Mouse (Mus musculus): Measurements from ENCODE around the gene Prkce. TPM values are rescaled to one million over a fixed set of nuclear protein-coding genes. Genes with fewer than 3 reads are reported as not detected.

The Prkce gene
- polyA plus RNA-seq, 1 experiment from 2014 or later, result 9.0 TPM

GRCm38 (mm10) chr17:86364349-86365075, 196.9 kb downstream of the Prkce start:
- Histone ChIP-seq H3K4me3 (no peak overlapping the region), H3K27ac (no peak overlapping the region), H3K27me3 (no peaks in the 10 kb centered on the region), H3K9me3 (no peaks in the 10 kb centered on the region), H3K4me2 (no peak overlapping the region), H3K4me1 (peaks cover 29% of the 10 kb centered on the region), H3K36me3 (no peaks in the 10 kb centered on the region), H3K9ac (no peak overlapping the region)
- whole genome bisulfite sequencing, result 73% methylated on average over 16 of the region's 16 CpGs
- no peak for ATAC-seq (ENCODE audit: insufficient number of reproducible peaks, insufficient read depth, low FRiP score, low TSS enrichment, low read depth)

- ATAC-seq (ENCODE audit: insufficient number of reproducible peaks, insufficient read depth, low FRiP score, low TSS enrichment, low read depth), result no peak
- Histone ChIP-seq H3K27me3 (no peaks in the 10 kb centered on the region), H3K9ac (no peak overlapping the region), H3K27ac (no peak overlapping the region), H3K9me3 (no peaks in the 10 kb centered on the region), H3K4me3 (no peak overlapping the region), H3K36me3 (no peaks in the 10 kb centered on the region), H3K4me2 (no peak overlapping the region), H3K4me1 (peaks cover 50% of the 10 kb centered on the region)
- WGBS, result 57% methylated on average over 10 of the region's 10 CpGs
Observed at GRCm38 (mm10) chr17:86366919-86367318, 199.3 kb downstream of the Prkce start.

- 13% methylated on average over 7 of the region's 7 CpGs for WGBS
- Histone ChIP-seq H3K27ac (0 out of 2 replicates have a peak overlapping the region, but pooled peaks have one; percentile 5), H3K36me3 (no peaks in the 10 kb centered on the region), H3K4me2 (no peak overlapping the region), H3K4me1 (peaks cover 50% of the 10 kb centered on the region), H3K27me3 (no peaks in the 10 kb centered on the region), H3K9me3 (no peaks in the 10 kb centered on the region), H3K4me3 (no peak overlapping the region), H3K9ac (no peak overlapping the region)
- no peak for ATAC-seq (ENCODE audit: insufficient number of reproducible peaks, insufficient read depth, low FRiP score, low TSS enrichment, low read depth)
Observed at GRCm38 (mm10) chr17:86367676-86368075, 200.1 kb downstream of the Prkce start.

- WGBS, result 24% methylated on average over 8 of the region's 8 CpGs
- H3K4me2 ChIP-seq, result no peak overlapping the region
- H3K27me3 ChIP-seq, result no peaks in the 10 kb centered on the region
- peaks cover 50% of the 10 kb centered on the region for H3K4me1 ChIP-seq
- ATAC-seq (ENCODE audit: insufficient number of reproducible peaks, insufficient read depth, low FRiP score, low TSS enrichment, low read depth), result no peak
- H3K27ac ChIP-seq, result no peak overlapping the region
- H3K9me3 ChIP-seq, result no peaks in the 10 kb centered on the region
- H3K36me3 ChIP-seq, result no peaks in the 10 kb centered on the region
- no peak overlapping the region for H3K4me3 ChIP-seq
- H3K9ac ChIP-seq, result no peak overlapping the region
Observed at GRCm38 (mm10) chr17:86370106-86370742, 202.6 kb downstream of the Prkce start.

DNA sequence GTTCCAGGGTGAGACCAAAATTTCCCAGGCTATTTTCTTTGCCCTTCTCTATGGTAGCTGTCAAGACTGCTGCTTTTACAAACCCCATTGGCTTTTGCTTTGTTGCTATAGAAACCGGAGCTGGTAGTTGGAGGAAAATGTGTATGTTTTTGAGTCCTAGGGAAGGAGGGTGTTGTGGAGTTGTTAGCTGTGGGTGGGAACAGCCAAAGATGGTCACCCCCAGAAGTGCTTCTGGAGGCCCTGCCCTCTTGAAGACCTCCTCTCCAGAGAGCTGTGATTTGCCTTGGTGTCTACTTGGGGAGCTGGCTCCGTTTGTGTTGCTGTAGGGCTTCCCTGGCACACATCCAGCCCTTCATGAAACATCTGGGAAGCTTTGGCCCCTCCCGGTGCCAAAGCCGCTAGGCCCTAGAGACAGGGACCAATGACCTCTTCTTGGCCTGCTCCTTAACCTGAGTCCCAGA, 203.5 kb downstream of the Prkce start:
- no peak overlapping the region for H3K4me3 ChIP-seq
- no peak overlapping the region; the same call in 1 of the 2 replicates for H3K27ac ChIP-seq
- no peak for ATAC-seq (ENCODE audit: insufficient number of reproducible peaks, insufficient read depth, low FRiP score, low TSS enrichment, low read depth)
- H3K4me1 ChIP-seq, result peaks cover 49% of the 10 kb centered on the region
- no peak overlapping the region for H3K4me2 ChIP-seq
- no peaks in the 10 kb centered on the region for H3K27me3 ChIP-seq
- H3K9me3 ChIP-seq, result no peaks in the 10 kb centered on the region
- H3K36me3 ChIP-seq, result no peaks in the 10 kb centered on the region
- no peak overlapping the region for H3K9ac ChIP-seq
- 52% methylated on average over 4 of the region's 4 CpGs for WGBS

DNA sequence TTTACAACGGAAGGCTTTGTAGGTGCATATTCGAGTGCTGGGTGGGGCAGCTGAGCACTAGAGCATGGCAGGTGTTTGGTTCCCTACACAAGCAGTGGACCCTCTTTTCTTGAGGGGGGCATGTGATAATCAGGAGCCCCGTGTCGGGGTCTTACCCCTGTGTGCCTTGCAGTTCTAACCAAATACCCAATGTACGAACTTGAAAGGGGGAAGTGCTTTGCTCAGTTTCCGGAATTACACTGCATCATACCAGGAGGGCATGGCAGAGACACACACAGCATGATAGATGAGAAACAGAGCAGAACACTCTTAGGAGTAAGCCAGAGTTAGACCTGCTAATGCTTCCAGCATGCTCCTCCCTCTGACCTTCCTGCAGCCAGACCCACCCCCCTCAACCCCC, 208.8 kb downstream of the Prkce start:
- ATAC-seq (ENCODE audit: insufficient number of reproducible peaks, insufficient read depth, low FRiP score, low TSS enrichment, low read depth), result no peak
- 82% methylated on average over 6 of the region's 6 CpGs for WGBS

DNA sequence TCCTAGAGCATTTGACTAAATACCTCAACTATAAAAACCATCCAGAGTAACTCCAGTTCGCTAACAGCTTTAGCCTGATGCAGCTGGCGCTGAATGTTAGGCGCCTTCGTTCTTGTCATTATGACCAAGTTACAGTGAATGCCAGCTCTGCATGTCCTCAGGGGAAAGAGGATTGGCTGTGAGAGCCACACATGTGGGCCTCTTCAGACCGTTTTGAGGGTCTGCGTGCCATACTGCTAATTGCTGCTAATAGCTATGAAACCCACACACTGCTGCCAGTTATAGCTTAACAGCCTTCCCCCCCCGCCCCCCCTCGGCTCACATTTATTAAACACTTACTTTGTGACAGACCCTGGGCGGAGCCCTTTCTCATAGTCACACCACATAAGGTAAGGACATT, 210.3 kb downstream of the Prkce start:
- Histone ChIP-seq H3K4me2 (no peak overlapping the region), H3K9me3 (no peaks in the 10 kb centered on the region), H3K4me1 (peaks cover 45% of the 10 kb centered on the region), H3K9ac (no peak overlapping the region), H3K27ac (no peak overlapping the region), H3K27me3 (no peaks in the 10 kb centered on the region; the same call in 1 of the 2 replicates), H3K4me3 (no peak overlapping the region), H3K36me3 (no peaks in the 10 kb centered on the region)
- no peak for ATAC-seq (ENCODE audit: insufficient number of reproducible peaks, insufficient read depth, low FRiP score, low TSS enrichment, low read depth)
- 77% methylated on average over 9 of the region's 9 CpGs for WGBS

More for the DNA sequence above, 208.8 kb downstream of the Prkce start:
- Histone ChIP-seq H3K27ac (no peak overlapping the region), H3K4me2 (no peak overlapping the region), H3K4me1 (peaks cover 37% of the 10 kb centered on the region), H3K9ac (no peak overlapping the region), H3K9me3 (no peaks in the 10 kb centered on the region), H3K4me3 (no peak overlapping the region), H3K27me3 (no peaks in the 10 kb centered on the region; the same call in 1 of the 2 replicates), H3K36me3 (no peaks in the 10 kb centered on the region)

- Histone ChIP-seq H3K36me3 (no peaks in the 10 kb centered on the region), H3K9ac (no peak overlapping the region), H3K9me3 (no peaks in the 10 kb centered on the region), H3K4me2 (no peak overlapping the region), H3K27ac (no peak overlapping the region), H3K4me3 (no peak overlapping the region), H3K27me3 (no peaks in the 10 kb centered on the region; the same call in 1 of the 2 replicates), H3K4me1 (peaks cover 48% of the 10 kb centered on the region)
- no peak for ATAC-seq (ENCODE audit: insufficient number of reproducible peaks, insufficient read depth, low FRiP score, low TSS enrichment, low read depth)
- WGBS, result 77% methylated on average over 11 of the region's 11 CpGs
Observed at GRCm38 (mm10) chr17:86378611-86379010, 211.0 kb downstream of the Prkce start.

- Histone ChIP-seq H3K4me1 (peaks cover 54% of the 10 kb centered on the region), H3K27me3 (no peaks in the 10 kb centered on the region; the same call in 1 of the 2 replicates), H3K4me2 (peak overlapping the region; percentile 11; the same call in 1 of the 2 replicates), H3K9ac (no peak overlapping the region), H3K36me3 (no peaks in the 10 kb centered on the region), H3K9me3 (no peaks in the 10 kb centered on the region), H3K27ac (peak overlapping the region; percentile 44), H3K4me3 (no peak overlapping the region)
- 15% methylated on average over 17 of the region's 17 CpGs for WGBS
- no peak for ATAC-seq (ENCODE audit: insufficient number of reproducible peaks, insufficient read depth, low FRiP score, low TSS enrichment, low read depth)
Observed at GRCm38 (mm10) chr17:86379405-86380137, 212.0 kb downstream of the Prkce start.

DNA sequence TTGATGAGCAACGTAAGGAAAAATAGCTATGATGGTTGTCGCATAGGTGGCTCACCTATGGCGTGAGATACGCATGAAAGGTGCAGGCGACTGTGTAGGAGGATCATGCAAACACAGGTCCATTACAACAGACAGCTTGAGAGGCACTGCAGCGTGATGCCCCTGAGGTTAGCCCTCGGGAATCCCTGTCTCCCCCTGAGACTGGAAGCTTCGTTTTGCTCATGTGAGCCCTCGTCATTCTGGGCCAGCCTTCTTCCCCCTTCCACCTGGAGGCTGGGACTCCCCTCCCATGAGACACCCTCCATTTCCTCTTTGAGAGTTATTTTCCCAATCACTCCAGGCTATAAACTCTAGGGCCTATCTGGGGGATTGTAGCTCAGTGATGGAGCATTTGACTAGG, 213.9 kb downstream of the Prkce start:
- peaks cover 54% of the 10 kb centered on the region for H3K4me1 ChIP-seq
- H3K27ac ChIP-seq, result no peak overlapping the region
- no peaks in the 10 kb centered on the region; the same call in 1 of the 2 replicates for H3K27me3 ChIP-seq
- H3K9me3 ChIP-seq, result no peaks in the 10 kb centered on the region
- no peaks in the 10 kb centered on the region for H3K36me3 ChIP-seq
- H3K4me3 ChIP-seq, result no peak overlapping the region
- H3K4me2 ChIP-seq, result no peak overlapping the region
- WGBS, result 72% methylated on average over 9 of the region's 9 CpGs
- no peak for ATAC-seq (ENCODE audit: insufficient number of reproducible peaks, insufficient read depth, low FRiP score, low TSS enrichment, low read depth)
- no peak overlapping the region for H3K9ac ChIP-seq

DNA sequence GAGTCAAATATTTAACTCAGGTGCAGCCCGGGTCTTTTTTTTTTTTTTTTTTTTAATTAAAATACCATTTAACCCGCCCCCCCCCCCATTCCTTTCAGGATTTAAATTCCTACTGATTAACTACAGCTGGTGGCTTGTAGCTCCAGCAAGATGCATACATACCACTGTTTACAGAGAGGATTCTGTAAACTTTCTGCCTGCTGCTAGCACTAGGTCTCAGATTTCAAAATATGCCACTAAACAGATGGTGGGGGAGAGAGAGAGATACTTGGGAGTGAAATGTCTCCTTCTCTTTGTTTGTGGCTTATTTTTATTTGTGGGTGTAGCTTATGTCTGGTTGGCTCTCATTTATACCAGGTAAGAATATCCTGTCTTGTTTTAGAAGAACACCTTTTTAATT, 215.3 kb downstream of the Prkce start:
- WGBS, result 0% methylated on average over 2 of the region's 2 CpGs
- Histone ChIP-seq H3K9ac (no peak overlapping the region), H3K27me3 (no peaks in the 10 kb centered on the region; the same call in 1 of the 2 replicates), H3K27ac (peak overlapping the region; percentile 57; the same call in 1 of the 2 replicates), H3K9me3 (no peaks in the 10 kb centered on the region), H3K4me2 (no peak overlapping the region), H3K36me3 (no peaks in the 10 kb centered on the region), H3K4me1 (peaks cover 54% of the 10 kb centered on the region), H3K4me3 (no peak overlapping the region)
- no peak for ATAC-seq (ENCODE audit: insufficient number of reproducible peaks, insufficient read depth, low FRiP score, low TSS enrichment, low read depth)

All from embryonic facial prominence, embryonic 13.5 days (tissue).